Mouse (Mus musculus) embryonic facial prominence, embryonic 11.5 days (tissue): Measurements from ENCODE around the gene Olfr877. TPM values are rescaled to one million over a fixed set of nuclear protein-coding genes. Genes with fewer than 3 reads are reported as not detected.

Source experiments
- polyA plus RNA-seq: library from polyadenylated mRNA; unstranded; fragments of >200 nt; fragmentation: Nextera tagmentation; extraction: Ambion mirVana; gene quantifications from 2 replicates; pipeline ENCODE4 v1.2.1, GENCODE M21; 2014

Gene Olfr877
- polyA plus RNA-seq, 1 experiment from 2014 or later: not detected

Other genes with a start within 250 kb of the Olfr877 start
- gene Spa17, start 240.5 kb upstream of the Olfr877 start, polyA plus RNA-seq: 10.7 and 11.0 TPM in 2 replicates
- gene Tbrg1, start 197.0 kb upstream of the Olfr877 start, polyA plus RNA-seq: 137 and 149 TPM in 2 replicates
- gene Panx3, start 185.0 kb upstream of the Olfr877 start, polyA plus RNA-seq: 0.08 and 0.56 TPM in 2 replicates
- not detected in 2 replicates for gene Olfr160, start 138.0 kb upstream of the Olfr877 start, polyA plus RNA-seq
- gene Olfr874, start 109.2 kb upstream of the Olfr877 start, polyA plus RNA-seq: not detected in 2 replicates
- gene Olfr875, start 82.4 kb upstream of the Olfr877 start, polyA plus RNA-seq: not detected in 2 replicates
- gene Olfr876, start 51.2 kb upstream of the Olfr877 start, polyA plus RNA-seq: not detected in 2 replicates
- 0.04 TPM in 1 of 2 replicates, not detected in the other for gene Olfr145, start 42.5 kb downstream of the Olfr877 start, polyA plus RNA-seq
- gene Olfr878, start 63.6 kb downstream of the Olfr877 start, polyA plus RNA-seq: not detected in 2 replicates
- gene Olfr881, start 137.6 kb downstream of the Olfr877 start, polyA plus RNA-seq: not detected in 2 replicates
- gene Olfr883, start 171.5 kb downstream of the Olfr877 start, polyA plus RNA-seq: not detected in 2 replicates
- gene Olfr884, start 192.3 kb downstream of the Olfr877 start, polyA plus RNA-seq: not detected in 2 replicates
- gene Olfr885, start 207.1 kb downstream of the Olfr877 start, polyA plus RNA-seq: not detected in 2 replicates
- gene Olfr887, start 229.8 kb downstream of the Olfr877 start, polyA plus RNA-seq: not detected in 2 replicates